Mouse (Mus musculus) hindbrain, embryonic 11.5 days (tissue): ENCODE measurements at regions not wholly inside any gene's neighbourhood (a gene's known extent, or its start where the extent isn't known, plus 50 kb on each side); places are given as distances from the start of the nearest gene placed in this dataset.

Experiments used
- ATAC-seq: fragments of 200-750 bp; cut with Nextera tagmentation; 2 replicates; pipeline ENCODE4 v1.8.0; 2017; ENCODE audit warnings: mild to moderate bottlenecking, moderate TSS enrichment, moderate library complexity; ENCODE audit not compliant: low FRiP score
- DNase-seq: peaks from one replicate; pipeline ENCODE4 v3.0.0-alpha.2; 2015; ENCODE audit warnings: low spot score
- H3K27ac ChIP-seq: fragments of 300-500 bp; sonication (generic); 2 replicates; pipeline ENCODE4 v1.5.1; 2014; ENCODE audit warnings: mild to moderate bottlenecking, low read depth, low read length
- H3K27me3 ChIP-seq: fragments of 300-500 bp; sonication (generic); 2 replicates; pipeline ENCODE4 v1.6.1; 2014; ENCODE audit warnings: mild to moderate bottlenecking, low read length, moderate library complexity, mixed read lengths; ENCODE audit not compliant: control insufficient read depth, insufficient read depth
- H3K36me3 ChIP-seq: fragments of 300-500 bp; sonication (generic); 2 replicates; pipeline ENCODE4 v1.6.1; 2014; ENCODE audit warnings: mild to moderate bottlenecking, low read length, moderate library complexity, mixed read lengths; ENCODE audit not compliant: control insufficient read depth, insufficient read depth
- H3K4me1 ChIP-seq: fragments of 300-500 bp; sonication (generic); replicated peaks from 2 replicates; pipeline ENCODE4 v1.6.1; 2014; ENCODE audit warnings: low read length, mixed read lengths; ENCODE audit not compliant: control insufficient read depth, insufficient read depth
- H3K4me2 ChIP-seq: fragments of 300-500 bp; sonication (generic); replicated peaks from 2 replicates; pipeline ENCODE4 v1.6.1; 2014; ENCODE audit warnings: mild to moderate bottlenecking, low read depth, low read length
- H3K4me3 ChIP-seq: fragments of 300-500 bp; sonication (generic); 2 replicates; pipeline ENCODE4 v1.5.1; 2014; ENCODE audit warnings: low read depth, low read length
- H3K9ac ChIP-seq: fragments of 300-500 bp; sonication (generic); 2 replicates; pipeline ENCODE4 v1.6.1; 2014; ENCODE audit warnings: low read depth, low read length
- H3K9me3 ChIP-seq: fragments of 300-500 bp; sonication (generic); 2 replicates; pipeline ENCODE4 v1.6.1; 2016; ENCODE audit warnings: low read length; ENCODE audit not compliant: control insufficient read depth
- WGBS: fragments of 180-500 bp; shearing (Covaris S2); extraction: QIAGEN DNeasy Blood & Tissue Kit; methylation state at CpG from one replicate; pipeline ENCODE4 v1.1.7; 2014; 5-methylcytosine and 5-hydroxymethylcytosine counted together

DNA sequence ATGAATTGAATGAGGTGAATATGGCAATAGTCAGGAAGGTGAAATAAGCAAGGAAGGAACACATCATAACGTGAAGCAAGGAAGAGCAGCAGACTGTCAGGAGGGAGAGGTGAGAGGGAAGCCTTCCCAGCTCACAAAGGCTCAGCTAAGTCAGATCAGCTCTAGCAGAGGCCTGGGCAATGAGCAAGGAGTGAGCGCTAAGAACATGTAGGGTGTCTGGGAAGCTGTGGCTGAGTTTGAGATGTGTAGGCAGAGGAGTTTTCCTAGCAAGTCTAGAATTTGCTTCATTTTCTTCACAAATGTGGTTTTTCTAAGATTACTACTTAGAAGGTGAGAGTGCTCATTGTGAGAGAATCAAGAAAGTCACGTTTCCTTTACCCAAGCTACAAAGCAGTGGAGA lies 803.5 kb upstream of the Chrm3 start:
- H3K4me2 ChIP-seq, result no peak overlapping the region
- WGBS, result 79% methylated on average over 3 of the region's 3 CpGs
- no peaks in the 10 kb centered on the region for H3K4me1 ChIP-seq
- H3K36me3 ChIP-seq, result no peaks in the 10 kb centered on the region
- no peak for ATAC-seq
- no peak overlapping the region for H3K27ac ChIP-seq
- no peak overlapping the region for H3K4me3 ChIP-seq
- no peaks in the 10 kb centered on the region for H3K9me3 ChIP-seq
- no peaks in the 10 kb centered on the region for H3K27me3 ChIP-seq
- H3K9ac ChIP-seq, result no peak overlapping the region
- DNase-seq, result no peak

DNA sequence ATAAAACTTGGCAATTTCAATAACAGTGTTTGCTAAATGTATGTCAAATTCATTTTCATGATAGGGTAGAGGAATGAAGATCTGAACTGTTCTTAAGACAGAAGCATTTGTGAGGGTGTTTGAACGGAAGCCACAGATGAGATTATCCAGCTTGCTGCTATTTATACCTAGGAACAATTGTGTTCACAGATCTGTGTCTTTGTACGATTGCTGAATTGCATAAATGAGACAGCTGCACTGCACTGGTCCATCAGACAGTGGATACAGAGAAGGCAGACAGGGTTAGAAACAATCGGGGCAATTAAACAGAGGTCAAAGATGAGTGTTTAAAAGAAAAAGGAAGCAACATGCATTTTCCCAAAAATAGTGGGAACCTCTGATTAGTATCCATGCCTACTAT lies 786.6 kb upstream of the Chrm3 start:
- Histone ChIP-seq H3K27ac (no peak overlapping the region), H3K27me3 (no peaks in the 10 kb centered on the region), H3K9me3 (no peaks in the 10 kb centered on the region), H3K9ac (no peak overlapping the region), H3K4me3 (no peak overlapping the region), H3K4me2 (no peak overlapping the region), H3K36me3 (no peaks in the 10 kb centered on the region), H3K4me1 (no peaks in the 10 kb centered on the region)
- 87% methylated on average over 3 of the region's 3 CpGs for WGBS
- DNase-seq (no peak), ATAC-seq (no peak)

DNA sequence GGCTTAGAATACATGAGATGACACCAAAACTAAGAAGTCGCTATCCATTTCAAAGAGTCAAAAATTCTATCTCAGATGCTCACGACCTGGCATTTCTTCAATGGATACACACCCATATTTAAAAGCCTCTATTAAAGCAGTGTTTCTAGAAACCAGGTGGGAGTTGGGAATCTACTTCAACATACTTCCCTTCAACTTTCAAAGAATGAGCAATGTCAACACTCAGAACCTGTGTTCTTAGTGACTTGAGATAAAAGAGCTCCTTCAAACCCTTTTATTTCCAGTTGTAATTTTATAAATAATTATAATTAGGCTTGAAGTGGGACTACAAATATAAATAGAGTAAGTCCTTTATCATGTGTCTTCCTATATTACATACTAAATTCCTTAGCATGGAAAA lies 747.0 kb upstream of the Chrm3 start:
- ATAC-seq, result no peak
- Histone ChIP-seq H3K9me3 (no peaks in the 10 kb centered on the region), H3K4me1 (no peaks in the 10 kb centered on the region), H3K4me2 (no peak overlapping the region), H3K36me3 (no peaks in the 10 kb centered on the region), H3K4me3 (no peak overlapping the region), H3K27ac (no peak overlapping the region), H3K9ac (no peak overlapping the region), H3K27me3 (no peaks in the 10 kb centered on the region)
- 96% methylated on average over 2 of the region's 2 CpGs for WGBS
- no peak for DNase-seq

DNA sequence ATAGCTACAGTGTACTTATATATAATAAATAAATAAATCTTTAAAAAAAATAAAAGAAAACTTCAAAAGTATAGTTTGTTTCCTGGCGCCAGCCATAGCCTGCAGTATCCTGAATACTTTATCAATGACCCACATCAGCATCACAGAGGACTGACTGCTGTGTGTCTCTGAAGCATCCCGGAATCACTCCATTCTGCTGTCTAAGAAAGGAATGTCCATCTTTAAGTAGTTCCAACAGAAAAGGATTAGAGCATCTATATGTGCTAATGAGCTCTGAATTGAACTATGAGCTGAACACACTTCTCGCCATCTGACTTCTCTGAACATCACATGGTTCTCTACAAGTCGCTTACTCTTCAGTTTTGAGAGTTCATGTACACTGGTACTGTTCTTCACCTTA lies 745.8 kb upstream of the Chrm3 start:
- Histone ChIP-seq H3K4me1 (no peaks in the 10 kb centered on the region), H3K36me3 (no peaks in the 10 kb centered on the region), H3K9ac (no peak overlapping the region), H3K4me3 (no peak overlapping the region), H3K9me3 (no peaks in the 10 kb centered on the region), H3K27ac (no peak overlapping the region), H3K27me3 (no peaks in the 10 kb centered on the region), H3K4me2 (no peak overlapping the region)
- no peak for ATAC-seq
- WGBS, result 87% methylated on average over 4 of the region's 4 CpGs
- no peak for DNase-seq

DNA sequence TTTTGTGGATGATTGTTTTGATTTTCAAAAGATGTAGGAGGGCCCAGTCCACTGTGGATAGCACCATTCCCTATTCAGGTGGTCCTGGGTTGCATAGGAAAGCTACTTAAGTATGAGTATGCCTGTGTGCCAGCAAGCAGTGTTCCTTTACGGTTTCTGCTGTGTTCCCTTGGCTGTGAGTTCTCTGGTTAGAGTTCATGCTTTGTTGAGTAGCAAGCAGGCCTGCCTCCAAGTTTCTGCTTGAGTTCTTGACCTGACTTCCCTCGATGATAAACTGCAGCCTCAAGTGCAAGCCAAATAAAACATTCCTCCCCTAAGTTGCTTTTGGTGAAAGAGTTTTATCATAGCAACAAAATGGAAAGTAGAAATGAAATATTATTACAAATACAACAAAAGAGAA lies 744.9 kb upstream of the Chrm3 start:
- Histone ChIP-seq H3K4me2 (no peak overlapping the region), H3K27ac (no peak overlapping the region), H3K9me3 (no peaks in the 10 kb centered on the region), H3K27me3 (no peaks in the 10 kb centered on the region), H3K4me1 (no peaks in the 10 kb centered on the region), H3K36me3 (no peaks in the 10 kb centered on the region), H3K9ac (no peak overlapping the region), H3K4me3 (no peak overlapping the region)
- WGBS, result 84% methylated on average over 2 of the region's 2 CpGs
- ATAC-seq (no peak), DNase-seq (no peak)

DNA sequence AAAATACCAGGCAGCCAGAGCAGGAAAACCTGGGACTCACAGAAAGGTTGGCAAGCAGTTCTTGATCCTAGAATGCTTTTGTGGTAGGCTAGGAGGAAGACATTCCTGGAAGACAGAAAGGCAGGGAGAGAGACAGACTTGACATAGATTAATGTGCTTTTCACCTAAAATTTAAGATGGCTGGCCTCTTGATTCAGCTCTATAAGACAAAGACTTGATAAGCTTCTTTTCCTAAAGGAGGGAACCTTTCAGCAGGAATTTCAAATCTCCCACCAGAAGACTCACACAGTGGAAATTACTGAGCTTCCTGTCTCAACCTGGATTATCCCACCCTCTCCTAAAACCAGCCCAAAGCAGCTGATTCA lies 738.9 kb upstream of the Chrm3 start:
- H3K36me3 ChIP-seq, result no peaks in the 10 kb centered on the region
- no peak overlapping the region for H3K4me2 ChIP-seq
- H3K27me3 ChIP-seq, result no peaks in the 10 kb centered on the region
- no peak overlapping the region for H3K4me3 ChIP-seq
- DNase-seq (no peak), ATAC-seq (no peak; the same call in 1 of the 2 replicates)
- H3K9me3 ChIP-seq, result no peaks in the 10 kb centered on the region
- H3K27ac ChIP-seq, result peak overlapping the region; percentile 71
- no peaks in the 10 kb centered on the region for H3K4me1 ChIP-seq
- no peak overlapping the region for H3K9ac ChIP-seq

DNA sequence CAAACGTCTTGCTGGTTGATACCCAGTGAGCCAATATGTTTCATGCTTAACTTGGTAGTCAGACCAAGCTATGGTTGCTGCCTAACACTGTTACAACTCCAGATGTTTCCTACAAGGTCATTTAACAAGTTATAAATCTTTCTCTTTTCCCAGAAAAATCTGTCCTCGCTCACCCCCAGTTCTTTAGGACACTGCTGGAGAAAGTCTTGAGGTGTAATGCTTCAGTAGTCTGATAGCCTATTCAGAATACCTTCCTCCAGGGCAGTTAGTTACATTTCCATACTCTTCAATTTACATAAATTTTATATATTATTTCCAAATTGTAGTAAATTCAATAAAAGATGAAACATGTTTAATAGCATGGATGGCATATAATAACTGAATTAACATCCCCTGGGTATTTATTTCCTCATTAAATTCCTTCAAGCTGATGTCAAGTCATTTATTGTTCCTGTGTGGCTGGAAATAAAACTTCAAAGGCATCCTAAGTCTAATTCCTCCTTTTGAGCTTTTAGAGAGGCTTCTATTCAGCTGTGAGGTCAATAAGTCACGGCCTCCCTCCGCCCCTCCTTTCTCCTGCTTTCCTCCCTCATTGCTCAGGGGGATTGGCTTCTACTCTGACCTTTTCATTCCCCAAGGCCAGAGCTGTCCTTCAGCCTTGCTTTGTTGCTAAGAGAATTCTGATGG lies 738.4 kb upstream of the Chrm3 start:
- 9% methylated on average over 4 of the region's 4 CpGs for WGBS
- H3K4me3 ChIP-seq, result no peak overlapping the region
- H3K9ac ChIP-seq, result no peak overlapping the region
- no peaks in the 10 kb centered on the region for H3K4me1 ChIP-seq
- no peaks in the 10 kb centered on the region for H3K27me3 ChIP-seq
- H3K27ac ChIP-seq, result peak overlapping the region; percentile 71
- DNase-seq (peak; percentile 73), ATAC-seq (peak; percentile 90)
- H3K9me3 ChIP-seq, result no peaks in the 10 kb centered on the region
- no peak overlapping the region for H3K4me2 ChIP-seq
- H3K36me3 ChIP-seq, result no peaks in the 10 kb centered on the region

DNA sequence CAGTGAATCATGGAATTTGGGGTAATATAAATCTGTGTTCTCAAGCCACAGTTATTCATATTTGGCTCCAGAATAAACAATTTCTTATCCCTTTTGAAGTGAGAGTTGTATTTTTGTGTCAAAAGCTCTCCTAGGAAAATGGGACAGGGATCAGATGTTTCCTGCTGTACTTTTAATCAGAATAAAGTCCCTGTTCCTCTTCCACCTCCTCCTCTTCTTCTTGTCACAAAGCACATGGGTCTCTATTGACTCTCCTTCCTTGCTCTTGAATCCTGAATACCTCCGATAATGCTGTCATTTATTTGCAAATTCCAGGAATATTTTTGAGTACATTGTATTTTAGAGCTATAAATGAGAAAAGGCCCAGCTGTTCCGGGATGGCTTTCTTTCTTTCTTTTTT lies 732.3 kb upstream of the Chrm3 start:
- WGBS, result 76% methylated on average over 2 of the region's 2 CpGs
- H3K9me3 ChIP-seq, result no peaks in the 10 kb centered on the region
- H3K4me2 ChIP-seq, result no peak overlapping the region
- no peak overlapping the region for H3K9ac ChIP-seq
- H3K27ac ChIP-seq, result no peak overlapping the region
- no peak overlapping the region for H3K4me3 ChIP-seq
- ATAC-seq (no peak), DNase-seq (no peak)
- no peaks in the 10 kb centered on the region for H3K36me3 ChIP-seq
- no peaks in the 10 kb centered on the region for H3K27me3 ChIP-seq
- H3K4me1 ChIP-seq, result no peaks in the 10 kb centered on the region
